Mouse (Mus musculus): ENCODE measurements around the gene Vti1a. TPM values are rescaled to one million over a fixed set of nuclear protein-coding genes. Genes with fewer than 3 reads are reported as not detected.
A peak's percentile ranks its signal among the peaks of the same experiment; 100 is the strongest.

Gene Vti1a
- polyA plus RNA-seq, 1 experiment from 2014 or later, result 33.7 TPM

DNA sequence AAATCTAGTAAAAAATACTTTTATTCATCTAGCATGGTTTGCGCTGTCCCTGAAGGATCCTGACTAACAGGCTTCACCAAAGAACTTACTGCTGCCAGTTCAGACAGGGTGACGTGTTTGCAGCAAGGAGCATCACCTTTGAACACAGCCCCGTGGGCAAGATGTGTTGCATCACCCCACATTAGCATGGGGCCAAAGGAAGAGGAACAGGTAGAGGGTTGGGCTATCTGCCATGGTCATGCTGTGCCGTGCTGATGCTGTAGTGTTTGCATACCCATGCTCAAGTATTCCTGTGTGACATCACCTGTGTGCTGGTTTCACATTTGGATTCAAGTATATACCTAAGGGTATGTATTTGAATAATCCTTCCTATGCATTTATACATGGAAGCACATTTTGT, 147.6 kb downstream of the Vti1a start:
- Histone ChIP-seq H3K9me3 (replicated peaks) (no peaks in the 10 kb centered on the region), H3K4me1 (no peaks in the 10 kb centered on the region), H3K36me3 (no peaks in the 10 kb centered on the region), H3K4me3 (replicated peaks) (no peak overlapping the region), H3K9ac (replicated peaks) (no peak overlapping the region), H3K27me3 (replicated peaks) (no peaks in the 10 kb centered on the region), H3K4me2 (no peak overlapping the region), H3K27ac (replicated peaks) (no peak overlapping the region)
- no peak for ATAC-seq (ENCODE audit: low FRiP score)
- WGBS, result 94% methylated on average over 4 of the region's 4 CpGs

DNA sequence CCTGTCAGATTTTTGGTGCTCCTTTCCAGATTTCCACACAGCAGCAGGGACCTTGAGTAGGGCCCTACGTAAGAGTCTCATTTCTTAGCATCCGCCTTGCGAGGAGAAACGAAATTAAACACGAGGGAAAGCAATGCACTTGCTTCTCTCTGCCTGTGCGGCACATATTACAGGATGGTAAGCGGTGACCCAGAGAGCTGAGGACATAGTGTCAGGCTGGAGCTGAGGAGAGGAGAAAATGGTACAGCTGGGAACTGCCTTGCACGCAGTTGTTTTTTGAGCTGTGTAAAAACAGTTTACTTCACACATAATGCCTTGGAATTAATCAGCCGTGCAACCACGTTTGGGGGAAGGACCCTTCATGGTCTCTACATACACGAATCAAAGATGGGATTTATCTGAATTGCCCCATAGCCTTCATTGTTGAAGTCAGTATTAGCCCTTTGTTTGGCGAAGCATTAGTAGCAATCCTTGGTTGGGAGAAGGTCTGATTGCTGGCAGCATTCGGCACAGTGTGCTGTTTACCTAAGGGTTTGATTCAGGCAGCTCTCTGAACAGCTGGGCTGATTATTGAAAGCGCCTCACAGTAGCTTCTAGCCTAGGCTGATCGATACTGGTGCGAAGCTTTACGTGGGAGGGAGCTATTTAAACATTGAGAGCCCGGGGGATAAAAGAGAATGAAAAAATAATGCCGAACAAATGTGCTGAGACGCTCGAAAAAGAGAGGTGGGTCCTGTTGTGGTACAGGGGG, 153.4 kb downstream of the Vti1a start:
- WGBS, result 40% methylated on average over 21 of the region's 21 CpGs
- Histone ChIP-seq H3K27me3 (replicated peaks) (no peaks in the 10 kb centered on the region), H3K4me1 (peaks cover 12% of the 10 kb centered on the region), H3K27ac (replicated peaks) (no peak overlapping the region), H3K36me3 (no peaks in the 10 kb centered on the region), H3K4me2 (peak overlapping the region; percentile 9; the same call in 1 of the 2 replicates), H3K9ac (replicated peaks) (no peak overlapping the region), H3K4me3 (replicated peaks) (no peak overlapping the region), H3K9me3 (replicated peaks) (no peaks in the 10 kb centered on the region)
- ATAC-seq (ENCODE audit: low FRiP score), result no peak

DNA sequence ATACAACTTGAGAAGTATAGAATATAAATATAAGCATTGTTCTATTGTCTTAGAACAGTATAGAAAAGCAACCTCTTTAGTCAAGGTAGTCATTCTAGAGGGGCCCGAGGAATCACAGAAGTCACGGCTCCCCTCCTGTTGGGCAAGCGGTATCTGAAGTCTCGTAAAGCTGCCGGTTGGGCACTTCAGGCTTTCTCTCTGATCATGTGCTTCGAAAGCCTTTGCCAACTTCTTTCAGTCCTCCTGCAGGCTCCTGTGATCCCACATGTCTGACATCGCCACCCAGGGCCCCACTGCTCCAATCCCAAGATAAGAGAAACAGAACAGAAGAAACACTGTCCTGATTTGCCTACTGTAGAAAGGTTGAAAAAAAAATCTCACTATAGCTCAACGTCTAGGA, 156.5 kb downstream of the Vti1a start:
- ATAC-seq (ENCODE audit: low FRiP score), result no peak
- Histone ChIP-seq H3K36me3 (no peaks in the 10 kb centered on the region), H3K4me1 (peaks cover 12% of the 10 kb centered on the region), H3K27me3 (replicated peaks) (no peaks in the 10 kb centered on the region), H3K27ac (replicated peaks) (no peak overlapping the region), H3K4me3 (replicated peaks) (no peak overlapping the region), H3K9me3 (replicated peaks) (no peaks in the 10 kb centered on the region), H3K9ac (replicated peaks) (no peak overlapping the region), H3K4me2 (no peak overlapping the region)
- WGBS, result 76% methylated on average over 8 of the region's 8 CpGs

DNA sequence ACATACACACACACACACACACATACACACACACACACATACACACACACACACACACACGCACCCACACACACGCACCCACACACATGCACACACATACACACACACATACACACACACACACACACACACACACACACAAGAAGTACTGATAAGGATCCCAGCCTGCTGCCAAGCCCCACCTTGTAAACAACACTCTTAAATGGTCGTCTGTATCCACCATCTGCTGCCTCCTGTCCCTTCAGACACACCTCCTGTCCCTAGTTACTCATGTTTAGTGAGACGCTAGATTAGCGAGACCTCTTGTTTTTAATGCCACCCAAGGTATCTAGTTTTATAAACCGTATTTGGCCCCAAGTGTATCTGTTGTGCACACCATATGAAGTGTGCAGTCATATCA, 158.1 kb downstream of the Vti1a start:
- H3K4me2 ChIP-seq, result no peak overlapping the region
- no peak for ATAC-seq (ENCODE audit: low FRiP score)
- H3K27me3 ChIP-seq (replicated peaks), result no peaks in the 10 kb centered on the region
- H3K9me3 ChIP-seq (replicated peaks), result no peaks in the 10 kb centered on the region
- H3K9ac ChIP-seq (replicated peaks), result no peak overlapping the region
- no peak overlapping the region for H3K4me3 ChIP-seq (replicated peaks)
- H3K36me3 ChIP-seq, result no peaks in the 10 kb centered on the region
- H3K27ac ChIP-seq (replicated peaks), result no peak overlapping the region
- WGBS, result 55% methylated on average over 4 of the region's 6 CpGs
- H3K4me1 ChIP-seq, result peaks cover 8% of the 10 kb centered on the region

DNA sequence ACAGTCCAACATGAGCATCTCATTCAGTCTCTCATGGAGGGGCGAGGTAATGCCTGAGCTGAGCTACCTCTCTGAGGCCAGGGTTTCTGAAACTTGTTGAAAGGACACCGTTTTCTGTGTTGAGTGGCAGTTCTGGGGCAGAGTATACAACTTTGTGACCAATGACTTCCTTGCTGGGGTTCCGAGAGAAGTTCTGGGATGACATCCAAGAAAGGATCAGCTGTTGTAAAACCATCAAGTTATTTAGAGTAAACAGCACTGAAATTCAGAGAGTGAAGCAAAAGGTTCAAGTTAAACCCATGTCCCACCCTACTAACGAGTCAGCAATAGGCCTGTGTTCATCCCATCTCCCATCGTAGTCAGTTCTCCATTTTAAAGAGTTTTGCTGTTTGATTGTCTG, 164.4 kb downstream of the Vti1a start:
- WGBS, result 64% methylated on average over 5 of the region's 5 CpGs
- Histone ChIP-seq H3K4me2 (no peak overlapping the region), H3K9me3 (replicated peaks) (no peaks in the 10 kb centered on the region), H3K9ac (replicated peaks) (no peak overlapping the region), H3K36me3 (no peaks in the 10 kb centered on the region), H3K27ac (replicated peaks) (no peak overlapping the region), H3K4me1 (peaks cover 7% of the 10 kb centered on the region; the same call in 1 of the 2 replicates), H3K27me3 (replicated peaks) (no peaks in the 10 kb centered on the region), H3K4me3 (replicated peaks) (no peak overlapping the region)
- ATAC-seq (ENCODE audit: low FRiP score), result no peak

DNA sequence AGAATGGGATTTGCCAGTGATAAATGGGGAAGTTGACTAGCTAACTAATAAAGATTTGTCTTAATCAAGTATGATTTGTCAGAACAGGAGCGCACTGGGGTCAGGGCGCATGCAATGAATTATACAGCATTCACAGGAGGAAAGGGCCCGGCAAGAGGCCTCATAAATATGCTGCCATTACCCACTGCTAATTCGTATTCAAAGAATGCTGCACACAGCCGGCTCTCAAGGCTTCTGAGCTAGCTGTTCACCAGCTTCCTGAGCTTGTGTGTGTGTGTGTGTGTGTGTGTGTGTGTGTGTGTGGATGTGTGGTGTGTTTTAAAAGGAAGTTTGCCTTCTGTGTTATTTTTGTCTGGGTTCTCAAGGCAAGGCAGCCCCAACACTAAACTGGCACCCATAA, 165.2 kb downstream of the Vti1a start:
- H3K4me3 ChIP-seq (replicated peaks), result no peak overlapping the region
- H3K4me2 ChIP-seq, result no peak overlapping the region
- no peaks in the 10 kb centered on the region for H3K36me3 ChIP-seq
- no peaks in the 10 kb centered on the region for H3K9me3 ChIP-seq (replicated peaks)
- H3K4me1 ChIP-seq, result peaks cover 7% of the 10 kb centered on the region; the same call in 1 of the 2 replicates
- H3K9ac ChIP-seq (replicated peaks), result no peak overlapping the region
- no peak for ATAC-seq (ENCODE audit: low FRiP score)
- no peaks in the 10 kb centered on the region for H3K27me3 ChIP-seq (replicated peaks)
- H3K27ac ChIP-seq (replicated peaks), result peak overlapping the region; percentile 28; the same call in 1 of the 2 replicates
- 3% methylated on average over 5 of the region's 5 CpGs for WGBS

DNA sequence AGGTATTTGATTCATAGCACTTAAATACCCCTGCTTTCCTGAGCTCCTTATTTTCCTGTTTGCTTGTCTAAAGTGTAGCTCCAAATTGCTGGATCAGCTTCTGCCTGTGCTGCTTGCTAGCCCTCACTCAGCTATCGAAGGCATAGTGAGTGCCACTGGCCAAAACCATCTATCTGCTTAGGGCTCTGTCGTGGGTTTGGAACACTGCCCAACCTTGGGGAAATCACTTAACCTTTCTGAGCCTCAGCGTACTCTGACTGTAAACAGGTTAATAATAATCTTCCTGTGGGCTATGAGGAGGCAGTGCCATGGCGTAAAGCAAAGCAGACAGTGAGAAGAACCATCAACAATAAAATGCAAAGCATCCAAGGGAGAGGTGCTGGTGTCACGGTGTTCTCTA, 167.4 kb downstream of the Vti1a start:
- ATAC-seq (ENCODE audit: low FRiP score), result no peak
- WGBS, result 48% methylated on average over 5 of the region's 5 CpGs

DNA sequence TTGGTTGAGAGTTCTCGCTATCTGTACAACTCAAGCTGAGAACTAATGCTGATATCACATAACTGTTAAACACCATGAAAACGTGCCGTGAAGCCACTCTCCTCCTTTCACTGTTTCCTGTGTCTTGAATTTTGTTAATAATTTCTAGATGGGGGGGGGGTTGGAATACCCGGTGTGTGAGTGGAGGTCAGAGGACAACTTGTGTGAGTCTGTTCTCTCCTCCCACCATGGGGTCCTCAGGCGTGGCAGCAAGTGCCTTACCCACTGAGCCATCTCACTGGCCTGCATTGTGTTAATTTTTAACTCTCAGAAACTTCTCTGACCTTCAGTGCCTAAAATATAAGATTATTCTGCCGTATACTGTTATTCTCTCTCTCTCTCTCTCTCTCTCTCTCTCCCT, 168.5 kb downstream of the Vti1a start:
- Histone ChIP-seq H3K27me3 (replicated peaks) (no peaks in the 10 kb centered on the region), H3K9ac (replicated peaks) (no peak overlapping the region), H3K4me2 (no peak overlapping the region), H3K4me1 (peaks cover 7% of the 10 kb centered on the region; the same call in 1 of the 2 replicates), H3K36me3 (no peaks in the 10 kb centered on the region), H3K4me3 (replicated peaks) (no peak overlapping the region), H3K9me3 (replicated peaks) (no peaks in the 10 kb centered on the region), H3K27ac (replicated peaks) (no peak overlapping the region)
- WGBS, result 75% methylated on average over 6 of the region's 6 CpGs
- no peak for ATAC-seq (ENCODE audit: low FRiP score)

More for the DNA sequence above, 167.4 kb downstream of the Vti1a start:
- Histone ChIP-seq H3K4me1 (peaks cover 7% of the 10 kb centered on the region; the same call in 1 of the 2 replicates), H3K9me3 (replicated peaks) (no peaks in the 10 kb centered on the region), H3K27ac (replicated peaks) (no peak overlapping the region), H3K4me2 (no peak overlapping the region), H3K27me3 (replicated peaks) (no peaks in the 10 kb centered on the region), H3K9ac (replicated peaks) (no peak overlapping the region), H3K36me3 (no peaks in the 10 kb centered on the region), H3K4me3 (replicated peaks) (no peak overlapping the region)

DNA sequence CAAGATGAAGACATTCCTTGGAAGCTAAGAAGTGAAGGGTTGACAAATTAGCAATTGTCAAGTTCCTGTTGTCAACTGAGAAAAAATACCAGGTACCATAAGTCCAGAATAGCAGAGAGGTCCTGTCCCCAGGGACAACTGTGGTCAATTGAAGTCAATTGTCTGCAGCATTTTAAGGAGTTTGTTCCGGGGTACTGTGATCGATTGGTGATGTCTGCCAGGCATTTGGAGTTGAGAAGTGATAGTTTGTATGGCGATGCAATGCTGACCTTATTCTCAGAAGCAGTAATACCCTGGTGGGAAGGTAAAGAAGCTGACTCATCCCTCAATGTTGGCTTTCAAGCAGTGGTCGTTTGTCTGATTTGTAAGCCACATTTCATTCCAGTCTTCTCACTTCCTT, 170.4 kb downstream of the Vti1a start:
- no peak overlapping the region for H3K4me3 ChIP-seq (replicated peaks)
- no peak overlapping the region for H3K4me2 ChIP-seq
- H3K36me3 ChIP-seq, result no peaks in the 10 kb centered on the region
- peaks cover 5% of the 10 kb centered on the region; the same call in 1 of the 2 replicates for H3K4me1 ChIP-seq
- no peak overlapping the region for H3K27ac ChIP-seq (replicated peaks)
- ATAC-seq (ENCODE audit: low FRiP score), result no peak
- H3K27me3 ChIP-seq (replicated peaks), result no peaks in the 10 kb centered on the region
- 75% methylated on average over 4 of the region's 4 CpGs for WGBS
- no peaks in the 10 kb centered on the region for H3K9me3 ChIP-seq (replicated peaks)
- H3K9ac ChIP-seq (replicated peaks), result no peak overlapping the region

DNA sequence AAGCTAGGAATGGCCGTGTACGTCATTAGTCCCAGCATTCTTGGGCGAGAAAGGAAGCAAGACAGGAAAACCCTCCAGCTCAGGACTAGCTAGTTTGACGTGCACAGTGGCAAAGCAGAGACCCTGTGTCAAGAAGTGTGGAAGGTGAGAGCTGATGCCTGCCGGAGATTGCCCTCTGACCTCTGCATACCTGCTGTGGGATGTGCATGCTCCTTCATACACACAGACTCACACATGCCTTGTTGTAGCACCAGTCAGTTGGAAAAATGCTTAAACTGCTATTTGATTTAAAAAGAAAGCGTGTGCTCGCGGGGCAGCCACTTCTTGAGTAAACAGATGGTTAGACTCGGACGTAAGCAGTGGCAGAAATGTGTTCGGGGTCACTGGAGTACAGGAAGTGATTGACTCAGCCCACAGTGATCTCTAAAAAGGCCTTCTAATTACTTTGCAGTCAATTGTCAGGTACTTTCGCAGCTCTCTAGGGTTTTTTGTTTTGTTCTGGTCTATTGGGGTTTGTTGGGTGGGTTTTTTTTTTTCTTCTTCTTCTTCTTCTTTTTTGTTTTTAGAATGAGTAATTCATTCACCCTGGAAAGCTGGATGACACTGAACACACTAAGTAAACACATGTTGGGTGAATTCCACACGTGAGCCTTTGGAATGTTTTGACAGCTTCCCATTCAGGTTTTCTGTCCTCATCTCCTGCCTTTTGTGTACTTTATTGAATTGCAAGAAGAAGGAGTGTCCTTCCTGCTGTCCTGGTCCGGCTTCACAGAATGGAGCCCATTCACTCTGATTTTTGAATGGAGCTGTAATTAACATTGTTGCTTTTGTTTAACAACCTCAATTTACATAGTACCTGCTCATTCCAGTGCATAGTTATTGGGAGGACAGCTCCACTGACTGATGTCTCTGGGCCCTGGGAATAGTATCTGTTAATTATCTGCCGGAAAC, 175.3 kb downstream of the Vti1a start:
- no peaks in the 10 kb centered on the region for H3K36me3 ChIP-seq
- H3K27me3 ChIP-seq (replicated peaks), result no peaks in the 10 kb centered on the region
- H3K27ac ChIP-seq (replicated peaks), result no peak overlapping the region
- H3K4me2 ChIP-seq, result no peak overlapping the region
- H3K9me3 ChIP-seq (replicated peaks), result no peaks in the 10 kb centered on the region
- H3K4me1 ChIP-seq, result peaks cover 5% of the 10 kb centered on the region
- no peak overlapping the region for H3K4me3 ChIP-seq (replicated peaks)
- no peak overlapping the region for H3K9ac ChIP-seq (replicated peaks)
- no peak for ATAC-seq (ENCODE audit: low FRiP score)
- WGBS, result 22% methylated on average over 15 of the region's 15 CpGs

DNA sequence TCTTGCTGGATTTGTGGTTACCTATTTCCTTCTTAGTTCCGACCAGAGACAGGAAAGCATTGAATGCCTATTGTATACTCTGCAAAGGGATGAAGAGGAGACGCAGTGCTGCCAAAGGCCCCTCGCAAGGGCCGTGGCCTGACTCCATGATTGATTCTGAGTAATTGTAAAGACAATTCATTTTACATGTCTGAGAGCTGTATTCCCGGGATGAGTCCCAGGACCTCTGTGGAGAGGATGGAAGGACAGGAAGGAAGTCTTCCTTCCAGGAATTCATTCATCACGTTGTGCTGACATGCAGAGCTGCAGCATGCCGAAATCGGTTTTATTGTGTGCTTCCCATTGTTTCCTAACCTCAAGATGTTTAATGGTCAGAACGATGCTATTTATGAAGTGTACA, 180.2 kb downstream of the Vti1a start:
- no peak overlapping the region for H3K4me3 ChIP-seq (replicated peaks)
- no peak overlapping the region for H3K4me2 ChIP-seq
- H3K4me1 ChIP-seq, result peaks cover 10% of the 10 kb centered on the region
- no peak overlapping the region for H3K27ac ChIP-seq (replicated peaks)
- WGBS, result 23% methylated on average over 9 of the region's 9 CpGs
- no peaks in the 10 kb centered on the region; the same call in 1 of the 2 replicates for H3K27me3 ChIP-seq (replicated peaks)
- no peak overlapping the region for H3K9ac ChIP-seq (replicated peaks)
- no peaks in the 10 kb centered on the region for H3K9me3 ChIP-seq (replicated peaks)
- no peak for ATAC-seq (ENCODE audit: low FRiP score)
- H3K36me3 ChIP-seq, result no peaks in the 10 kb centered on the region

Measured in neural tube, embryonic 15.5 days (tissue).